Mouse (Mus musculus) CD4-positive, CD25-positive, alpha-beta regulatory T cell, adult 9 weeks (primary cell): ENCODE data around the gene Zfp2. TPM values are rescaled to one million over a fixed set of nuclear protein-coding genes. Genes with fewer than 3 reads are reported as not detected.

ENCODE experiments used
- polyA plus RNA-seq: library from polyadenylated mRNA; unstranded; fragments of 100-300 nt; shearing (Covaris generic); gene quantifications from one replicate; pipeline ENCODE4 v1.2.1, GENCODE M21; 2017

The Zfp2 gene
- 2.6 TPM for polyA plus RNA-seq

GRCm38 (mm10) chr11:50915671-50916320, at the start of gene Zfp2:
Zfp2 (minus strand) TSS chr11:50916165.

GRCm38 (mm10) chr11:50953665-50954064, 37.7 kb upstream of the Zfp2 start, which contains the start of gene Prop1:
Prop1 (minus strand) TSS chr11:50953765.

GRCm38 (mm10) chr11:50943506-50943905, 27.5 kb upstream of the Zfp2 start, which contains the start of gene 4933414I15Rik:
4933414I15Rik (minus strand) TSS chr11:50943765.

GRCm38 (mm10) chr11:50931451-50931866, 15.5 kb upstream of the Zfp2 start, which contains the start of gene Zfp354b:
Zfp354b (minus strand) TSS chr11:50931633.

GRCm38 (mm10) chr11:50887390-50888128, 28.4 kb downstream of the Zfp2 start, which contains the start of gene Zfp454:
Zfp454 (minus strand) TSS chr11:50887651.

GRCm38 (mm10) chr11:50850177-50850735, 65.7 kb downstream of the Zfp2 start, which contains the start of gene Grm6:
Grm6 (plus strand) TSS chr11:50850685.

Other genes with a start within 250 kb of the Zfp2 start
- 5.2 TPM for gene Zfp354c, start 88.4 kb downstream of the Zfp2 start, polyA plus RNA-seq
- gene Zfp879, start 74.6 kb downstream of the Zfp2 start, polyA plus RNA-seq: not detected
- gene Grm6, start 65.5 kb downstream of the Zfp2 start, polyA plus RNA-seq: 0.14 TPM
- not detected for gene Zfp454, start 28.5 kb downstream of the Zfp2 start, polyA plus RNA-seq
- not detected for gene Zfp354b, start 15.5 kb upstream of the Zfp2 start, polyA plus RNA-seq
- not detected for gene 4933414I15Rik, start 27.6 kb upstream of the Zfp2 start, polyA plus RNA-seq
- gene Prop1, start 37.6 kb upstream of the Zfp2 start, polyA plus RNA-seq: not detected
- gene Olfr1378, start 50.4 kb upstream of the Zfp2 start, polyA plus RNA-seq: not detected
- gene Olfr1377, start 65.8 kb upstream of the Zfp2 start, polyA plus RNA-seq: not detected
- not detected for gene Olfr51, start 87.4 kb upstream of the Zfp2 start, polyA plus RNA-seq
- not detected for gene Olfr54, start 98.1 kb upstream of the Zfp2 start, polyA plus RNA-seq
- gene Olfr1375, start 131.9 kb upstream of the Zfp2 start, polyA plus RNA-seq: not detected
- not detected for gene Zfp354a, start 143.1 kb upstream of the Zfp2 start, polyA plus RNA-seq